In genomic region chr4:151933505-151934214, GRCm38 (mm10) we compare ENCODE assay signal across 8 mouse cellular contexts. TPM values are rescaled to one million over a fixed set of nuclear protein-coding genes. Genes with fewer than 3 reads are reported as not detected.
A peak's percentile ranks its signal among the peaks of the same experiment; 100 is the strongest.
DNase-seq lines count a peak whose midpoint lies in the region; ATAC-seq lines count a peak whose summit lies in the region.

Gene Dnajc11 (plus strand): TSS chr4:151933691.

- ATAC-seq in intestine, embryonic 14.5 days (replicated peaks; ENCODE audit: low FRiP score, low TSS enrichment, low read depth) = peak; percentile 93

- WGBS in intestine, embryonic 14.5 days = under 1% methylated on average over 83 of the region's 83 CpGs

- H3K4me3 ChIP-seq in intestine, embryonic 14.5 days (ENCODE audit: low read depth, low read length) = peak within 1 kb of the TSS; percentile 99

- H3K27ac ChIP-seq in intestine, embryonic 14.5 days (ENCODE audit: low read depth) = peak within 1 kb of the TSS; percentile 51; the same call in 1 of the 2 replicates

- peak; percentile 95 to 98 for DNase-seq in adrenal gland, adult (ENCODE audit: inconsistent age in 2 of 2, low spot score in 1 of 2)
- DNase-seq in embryo, embryonic 10.5 days (ENCODE audit: low spot score) = peak; percentile 90
- DNase-seq in gastrocnemius, postnatal 25 days = peak; percentile 90
- peak; percentile 98 for DNase-seq in intestine, embryonic 14.5 days (ENCODE audit: low spot score)
- DNase-seq in left cerebral cortex, postnatal 14 days (ENCODE audit: low spot score in 2 of 2) = peak; percentile 92 to 93
- DNase-seq in mesoderm, embryonic 11.5 days (ENCODE audit: low read depth, low spot score) = peak; percentile 93
- DNase-seq in right cerebral cortex, postnatal 36 days (ENCODE audit: low spot score in 2 of 2) = peak; percentile 81 to 84
- peak; percentile 89 for DNase-seq in yolk sac, embryonic 10.5 days (ENCODE audit: low spot score)

- no peaks in the 10 kb centered on the region for H3K36me3 ChIP-seq in intestine, embryonic 14.5 days (ENCODE audit: control insufficient read depth, insufficient read depth, low read length)

- intact Hi-C loops in left cerebral cortex, postnatal 14 days (cut with DNase I) = no loop called here

- peaks cover 12% of the 10 kb centered on the region for H3K4me1 ChIP-seq in intestine, embryonic 14.5 days (replicated peaks; ENCODE audit: control insufficient read depth, insufficient read depth, low read length)

- H3K4me2 ChIP-seq in intestine, embryonic 14.5 days (ENCODE audit: low read length) = peak within 1 kb of the TSS; percentile 97

- no peaks in the 10 kb centered on the region for H3K9me3 ChIP-seq in intestine, embryonic 14.5 days (ENCODE audit: control insufficient read depth, low read length)

- peak within 1 kb of the TSS; percentile 92 for H3K9ac ChIP-seq in intestine, embryonic 14.5 days (ENCODE audit: low read length)

- no peaks in the 10 kb centered on the region for H3K27me3 ChIP-seq in intestine, embryonic 14.5 days (replicated peaks; ENCODE audit: control insufficient read depth, insufficient read depth, low read length)

RNA-seq across cellular contexts. Expression of gene Dnajc11, which starts in this region (rescaled TPM):
- total RNA-seq in gastrocnemius, postnatal 25 days (2021) = 10 to 100 TPM; 59.3 to 68.8 TPM
- polyA plus RNA-seq in intestine, embryonic 14.5 days (2014; fragmentation: Nextera tagmentation; extraction: Ambion mirVana) = 72.7 and 76.7 TPM in 2 replicates
- 10 to 100 TPM; 70.8 to 74.7 TPM for total RNA-seq in left cerebral cortex, postnatal 14 days (2021)

Comparison
In these comparisons a context has a peak if more than half of its experiments do, and no peak if none do; other contexts are left out.
1. Peak in every context shown above with its lines: DNase-seq, ATAC-seq, H3K4me3 ChIP-seq and H3K27ac ChIP-seq.